Mouse (Mus musculus) megakaryocyte, embryonic 14.5 days (primary cell): ENCODE data around the gene Faap20.

ENCODE experiments used
- FLI1 ChIP-seq: IDR thresholded peaks from 2 replicates; pipeline ENCODE4 v1.6.1; 2012; ENCODE audit warnings: low read length, inconsistent platforms, mixed read lengths
- GATA1 ChIP-seq: IDR thresholded peaks from 3 replicates; pipeline ENCODE4 v1.6.1; 2012; ENCODE audit warnings: mixed read lengths, low read length, inconsistent platforms, borderline replicate concordance

- TF ChIP-seq GATA1: no peak
- no peak for TF ChIP-seq FLI1
Observed at GRCm38 (mm10) chr4:155292863-155293262, 43.3 kb downstream of the Faap20 start.
